Mouse (Mus musculus): ENCODE results near the gene Gast. TPM values are rescaled to one million over a fixed set of nuclear protein-coding genes. Genes with fewer than 3 reads are reported as not detected.

Gast gene
- polyA plus RNA-seq, 2 experiments = 0.36 to 0.47 TPM

GRCm38 (mm10) chr11:100376005-100376404 lies 41.8 kb downstream of the Gast start:
- no peak overlapping the region for H3K9ac ChIP-seq (ENCODE audit: low read depth, low read length, severe bottlenecking)
- no peaks in the 10 kb centered on the region for H3K9me3 ChIP-seq (ENCODE audit: control insufficient read depth, low read length)
- H3K36me3 ChIP-seq (ENCODE audit: control insufficient read depth, insufficient read depth, low read length) = peaks cover 80% of the 10 kb centered on the region
- H3K4me2 ChIP-seq (replicated peaks; ENCODE audit: low read depth, low read length, severe bottlenecking) = no peak overlapping the region
- ATAC-seq (ENCODE audit: low FRiP score, low read depth) (no peak), DNase-seq (ENCODE audit: low spot score) (no peak)
- no peak overlapping the region for H3K4me3 ChIP-seq (replicated peaks; ENCODE audit: low read length)
- 66% methylated on average over 4 of the region's 4 CpGs for WGBS
- no peak for TF ChIP-seq POLR2A (IDR thresholded peaks at IDR 0.05; ENCODE audit: borderline replicate concordance, extremely low read depth, insufficient read depth, insufficient read length)
- H3K27me3 ChIP-seq (ENCODE audit: control insufficient read depth, insufficient read depth, low read length) = no peaks in the 10 kb centered on the region
- H3K4me1 ChIP-seq (ENCODE audit: control insufficient read depth, insufficient read depth, low read length) = no peaks in the 10 kb centered on the region
- no peak overlapping the region; the same call in 1 of the 2 replicates for H3K27ac ChIP-seq (replicated peaks; ENCODE audit: low read depth, low read length)

DNA sequence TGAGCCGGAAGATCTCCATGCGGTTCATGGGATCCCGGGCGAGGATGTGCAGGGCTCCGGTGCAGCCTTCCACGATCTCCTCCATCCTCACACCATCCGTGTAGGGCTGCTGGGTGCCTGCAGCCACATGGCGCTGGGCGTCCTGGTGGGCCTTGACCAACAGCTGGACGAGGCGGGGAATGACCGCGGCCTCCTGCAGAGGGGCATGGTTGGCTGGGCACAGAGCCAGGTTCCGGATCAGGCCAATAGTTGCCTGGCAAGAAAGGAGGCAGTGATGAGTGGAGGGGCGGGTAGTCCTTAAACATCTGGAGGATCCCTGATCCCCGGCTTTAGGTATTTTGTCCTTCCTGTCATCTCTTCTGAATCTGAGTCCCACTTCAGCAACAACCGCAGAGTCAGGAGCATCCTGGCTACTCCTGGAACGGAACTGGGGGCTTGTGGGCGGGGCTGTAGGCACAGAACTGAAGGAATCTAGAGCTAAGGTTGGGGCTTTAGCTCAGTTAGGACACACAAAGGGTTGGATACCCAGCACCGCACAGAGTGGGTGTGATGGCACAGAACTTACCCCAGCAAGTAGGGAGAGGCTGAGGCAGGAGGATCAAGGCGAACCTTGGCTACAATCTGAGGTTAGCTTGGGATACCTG lies 42.7 kb downstream of the Gast start:
- H3K4me3 ChIP-seq (replicated peaks; ENCODE audit: low read length) = no peak overlapping the region
- no peak overlapping the region for H3K9ac ChIP-seq (ENCODE audit: low read depth, low read length, severe bottlenecking)
- no peaks in the 10 kb centered on the region for H3K9me3 ChIP-seq (ENCODE audit: control insufficient read depth, low read length)
- no peak for TF ChIP-seq POLR2A (IDR thresholded peaks at IDR 0.05; ENCODE audit: borderline replicate concordance, extremely low read depth, insufficient read depth, insufficient read length)
- DNase-seq (ENCODE audit: low spot score) = no peak
- H3K36me3 ChIP-seq (ENCODE audit: control insufficient read depth, insufficient read depth, low read length) = peaks cover 77% of the 10 kb centered on the region
- no peak overlapping the region for H3K4me2 ChIP-seq (replicated peaks; ENCODE audit: low read depth, low read length, severe bottlenecking)
- WGBS = 89% methylated on average over 21 of the region's 21 CpGs
- H3K27ac ChIP-seq (replicated peaks; ENCODE audit: low read depth, low read length) = no peak overlapping the region
- ATAC-seq (ENCODE audit: low FRiP score, low read depth) = no peak
- no peaks in the 10 kb centered on the region for H3K27me3 ChIP-seq (ENCODE audit: control insufficient read depth, insufficient read depth, low read length)
- H3K4me1 ChIP-seq (ENCODE audit: control insufficient read depth, insufficient read depth, low read length) = no peaks in the 10 kb centered on the region

DNA sequence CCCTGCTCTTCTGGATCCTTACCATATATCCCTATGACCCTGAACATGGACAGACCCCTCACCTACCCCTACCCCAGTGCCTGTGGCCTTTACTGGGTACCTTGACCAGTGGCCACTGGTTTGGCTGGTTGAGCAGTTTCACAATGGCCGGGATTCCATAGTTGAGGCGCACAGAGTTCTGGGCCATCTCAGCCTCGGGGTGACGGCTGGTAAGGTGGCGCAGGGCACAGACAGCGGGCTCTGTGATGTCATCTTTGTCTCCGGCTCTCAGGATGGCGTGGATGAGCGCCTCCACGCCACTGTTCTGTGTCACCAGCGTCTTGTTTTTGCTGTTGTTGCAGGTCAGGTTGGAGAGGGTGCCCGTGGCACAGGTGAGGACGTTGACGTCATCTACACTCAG lies 43.8 kb downstream of the Gast start:
- Histone ChIP-seq H3K36me3 (ENCODE audit: control insufficient read depth, insufficient read depth, low read length) (peaks cover 79% of the 10 kb centered on the region), H3K27ac (replicated peaks; ENCODE audit: low read depth, low read length) (no peak overlapping the region), H3K9me3 (ENCODE audit: control insufficient read depth, low read length) (no peaks in the 10 kb centered on the region), H3K4me2 (replicated peaks; ENCODE audit: low read depth, low read length, severe bottlenecking) (no peak overlapping the region), H3K9ac (ENCODE audit: low read depth, low read length, severe bottlenecking) (no peak overlapping the region), H3K4me3 (replicated peaks; ENCODE audit: low read length) (no peak overlapping the region), H3K27me3 (ENCODE audit: control insufficient read depth, insufficient read depth, low read length) (no peaks in the 10 kb centered on the region), H3K4me1 (ENCODE audit: control insufficient read depth, insufficient read depth, low read length) (no peaks in the 10 kb centered on the region)
- 95% methylated on average over 14 of the region's 14 CpGs for WGBS
- DNase-seq (ENCODE audit: low spot score) = no peak
- TF ChIP-seq POLR2A (IDR thresholded peaks at IDR 0.05; ENCODE audit: borderline replicate concordance, extremely low read depth, insufficient read depth, insufficient read length) = no peak
- no peak for ATAC-seq (ENCODE audit: low FRiP score, low read depth)

GRCm38 (mm10) chr11:100378446-100378845 lies 44.2 kb downstream of the Gast start:
- TF ChIP-seq POLR2A (IDR thresholded peaks at IDR 0.05; ENCODE audit: borderline replicate concordance, extremely low read depth, insufficient read depth, insufficient read length) = no peak
- Histone ChIP-seq H3K27ac (replicated peaks; ENCODE audit: low read depth, low read length) (no peak overlapping the region), H3K9ac (ENCODE audit: low read depth, low read length, severe bottlenecking) (no peak overlapping the region), H3K36me3 (ENCODE audit: control insufficient read depth, insufficient read depth, low read length) (peaks cover 79% of the 10 kb centered on the region), H3K27me3 (ENCODE audit: control insufficient read depth, insufficient read depth, low read length) (no peaks in the 10 kb centered on the region), H3K4me2 (replicated peaks; ENCODE audit: low read depth, low read length, severe bottlenecking) (no peak overlapping the region), H3K4me1 (ENCODE audit: control insufficient read depth, insufficient read depth, low read length) (no peaks in the 10 kb centered on the region), H3K4me3 (replicated peaks; ENCODE audit: low read length) (no peak overlapping the region), H3K9me3 (ENCODE audit: control insufficient read depth, low read length) (no peaks in the 10 kb centered on the region)
- WGBS = 78% methylated on average over 5 of the region's 5 CpGs
- DNase-seq (ENCODE audit: low spot score) (no peak), ATAC-seq (ENCODE audit: low FRiP score, low read depth) (no peak)

DNA sequence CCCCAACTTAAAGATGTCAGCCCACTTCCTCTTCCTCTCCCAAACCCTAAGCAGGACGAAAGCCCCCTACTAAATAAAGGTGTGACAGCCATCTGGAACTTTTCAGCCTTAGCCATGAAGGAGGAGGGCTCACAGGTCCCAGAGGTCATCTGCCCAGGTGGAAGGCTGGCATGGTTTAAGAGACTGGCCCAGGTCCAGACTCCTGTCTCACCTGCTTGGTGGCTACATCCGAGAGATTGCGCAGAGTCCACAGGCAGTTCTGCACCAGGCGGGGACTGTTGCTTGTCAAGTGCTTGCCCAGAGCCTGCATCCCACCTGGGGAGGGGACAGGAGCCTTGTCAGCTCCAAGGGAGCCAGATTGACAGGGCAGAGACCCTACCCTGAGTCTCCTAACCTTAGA lies 45.1 kb downstream of the Gast start:
- Histone ChIP-seq H3K4me1 (ENCODE audit: control insufficient read depth, insufficient read depth, low read length) (no peaks in the 10 kb centered on the region), H3K27me3 (ENCODE audit: control insufficient read depth, insufficient read depth, low read length) (no peaks in the 10 kb centered on the region), H3K27ac (replicated peaks; ENCODE audit: low read depth, low read length) (no peak overlapping the region), H3K4me2 (replicated peaks; ENCODE audit: low read depth, low read length, severe bottlenecking) (no peak overlapping the region), H3K36me3 (ENCODE audit: control insufficient read depth, insufficient read depth, low read length) (peaks cover 77% of the 10 kb centered on the region), H3K9ac (ENCODE audit: low read depth, low read length, severe bottlenecking) (no peak overlapping the region), H3K4me3 (replicated peaks; ENCODE audit: low read length) (no peak overlapping the region), H3K9me3 (ENCODE audit: control insufficient read depth, low read length) (no peaks in the 10 kb centered on the region)
- 80% methylated on average over 4 of the region's 4 CpGs for WGBS
- ATAC-seq (ENCODE audit: low FRiP score, low read depth) (no peak), DNase-seq (ENCODE audit: low spot score) (no peak)
- TF ChIP-seq POLR2A (IDR thresholded peaks at IDR 0.05; ENCODE audit: borderline replicate concordance, extremely low read depth, insufficient read depth, insufficient read length) = no peak
